27 mouse cellular contexts compared by ENCODE assay signal in the genomic region with DNA sequence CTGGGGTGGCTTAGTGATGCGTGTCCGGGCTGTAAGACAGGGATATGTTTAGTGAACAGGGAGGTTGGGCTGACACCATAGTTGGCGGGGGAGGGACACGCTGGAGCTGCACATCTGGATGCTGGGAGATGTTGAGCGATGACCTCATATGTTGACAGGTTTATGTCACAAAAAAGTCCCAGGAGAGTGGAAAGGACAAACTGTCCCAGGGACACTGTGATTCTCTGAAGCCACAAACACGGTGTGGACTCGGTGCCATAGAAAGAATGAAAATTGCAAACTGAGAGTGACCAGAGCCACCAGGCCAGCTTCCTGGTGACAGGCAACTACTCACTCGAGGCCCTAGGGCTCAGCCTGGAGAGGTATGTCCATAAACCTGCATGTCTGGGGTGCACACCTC.
"Had no signal": no experiment of that assay in that cellular context is flagged by ENCODE, and none has a peak within 500 bp of the region (broad histone marks: within the 10 kb centered on the region; RNA-seq: fewer than 3 reads in every experiment).

No protein-coding gene starts in this region.

- H3K27ac ChIP-seq: embryonic facial prominence, embryonic 12.5 days; embryonic facial prominence, embryonic 15.5 days; forebrain, embryonic 10.5 days; forebrain, embryonic 12.5 days; forebrain, embryonic 13.5 days; forebrain, embryonic 15.5 days; gastrocnemius, adult 2 months; heart, adult 2 months had no signal

- DNase-seq: cerebellum, adult 2 months; cerebellum, adult 8-10 months; cerebellum, adult 9-10 months; cerebellum, adult 9-11 months; cerebellum, postnatal 10 days; cerebellum, postnatal 14 days; cerebellum, postnatal 25 days; cerebellum, postnatal 36 days; embryo, embryonic 11 days; forebrain, postnatal 0 days; gastrocnemius, adult 2 months; gastrocnemius, postnatal 10 days; gastrocnemius, postnatal 14 days; gastrocnemius, postnatal 25 days; gastrocnemius, postnatal 36 days; heart, adult 11 months; heart, adult 18-20 months; heart, adult 2 months had no signal

- H3K36me3 ChIP-seq: embryonic facial prominence, embryonic 12.5 days; embryonic facial prominence, embryonic 15.5 days; forebrain, embryonic 10.5 days; forebrain, embryonic 12.5 days; forebrain, embryonic 15.5 days had no signal

- H3K4me2 ChIP-seq: embryonic facial prominence, embryonic 12.5 days; embryonic facial prominence, embryonic 15.5 days; forebrain, embryonic 12.5 days; forebrain, embryonic 13.5 days; forebrain, embryonic 15.5 days had no signal

- ATAC-seq: forebrain, embryonic 13.5 days; forebrain, embryonic 14.5 days; forebrain, embryonic 15.5 days; forebrain, embryonic 16.5 days; forebrain, postnatal 0 days had no signal

- H3K27me3 ChIP-seq: embryonic facial prominence, embryonic 12.5 days; embryonic facial prominence, embryonic 15.5 days; forebrain, embryonic 13.5 days; forebrain, embryonic 15.5 days had no signal

- H3K4me3 ChIP-seq: embryonic facial prominence, embryonic 12.5 days; embryonic facial prominence, embryonic 15.5 days; erythroblast, embryonic 14.5 days; forebrain, embryonic 10.5 days; forebrain, embryonic 12.5 days; forebrain, embryonic 13.5 days; forebrain, embryonic 15.5 days; gastrocnemius, adult 2 months; heart, adult 2 months had no signal

- H3K9me3 ChIP-seq: embryonic facial prominence, embryonic 12.5 days; embryonic facial prominence, embryonic 15.5 days; forebrain, embryonic 10.5 days; forebrain, embryonic 12.5 days; forebrain, embryonic 13.5 days; forebrain, embryonic 15.5 days had no signal

- H3K9ac ChIP-seq: embryonic facial prominence, embryonic 12.5 days; embryonic facial prominence, embryonic 15.5 days; forebrain, embryonic 12.5 days; forebrain, embryonic 13.5 days; forebrain, embryonic 15.5 days; forebrain, postnatal 0 days had no signal

- H3K4me1 ChIP-seq: embryonic facial prominence, embryonic 12.5 days; embryonic facial prominence, embryonic 15.5 days; forebrain, embryonic 15.5 days had no signal
